Mouse (Mus musculus) hindbrain, embryonic 16.5 days (tissue): ENCODE data around the gene Rela. TPM values are rescaled to one million over a fixed set of nuclear protein-coding genes. Genes with fewer than 3 reads are reported as not detected.

ENCODE experiments used
- ATAC-seq: fragments of 200-750 bp; cut with Nextera tagmentation; 2 replicates; pipeline ENCODE4 v1.8.0; 2017; ENCODE audit warnings: moderate TSS enrichment, moderate library complexity
- H3K27ac ChIP-seq: fragments of 300-500 bp; sonication (generic); 2 replicates; pipeline ENCODE4 v1.5.1; 2014; ENCODE audit warnings: low read depth, mild to moderate bottlenecking, control low read depth, low read length, moderate library complexity
- H3K27me3 ChIP-seq: fragments of 300-500 bp; sonication (generic); replicated peaks from 2 replicates; pipeline ENCODE4 v1.6.1; 2014; ENCODE audit warnings: low read length; ENCODE audit not compliant: control insufficient read depth, insufficient read depth
- H3K36me3 ChIP-seq: fragments of 300-500 bp; sonication (generic); 2 replicates; pipeline ENCODE4 v1.6.1; 2014; ENCODE audit warnings: mild to moderate bottlenecking, low read length, moderate library complexity, mixed read lengths; ENCODE audit not compliant: control insufficient read depth, insufficient read depth
- H3K4me1 ChIP-seq: fragments of 300-500 bp; sonication (generic); 2 replicates; pipeline ENCODE4 v1.6.1; 2014; ENCODE audit warnings: low read depth, low read length; ENCODE audit not compliant: control insufficient read depth, insufficient read depth
- H3K4me2 ChIP-seq: fragments of 300-500 bp; sonication (generic); 2 replicates; pipeline ENCODE4 v1.6.1; 2014; ENCODE audit warnings: mild to moderate bottlenecking, low read length, control low read depth, moderate library complexity
- H3K4me3 ChIP-seq: fragments of 300-500 bp; sonication (generic); 2 replicates; pipeline ENCODE4 v1.5.1; 2014; ENCODE audit warnings: mild to moderate bottlenecking, low read length, control low read depth, moderate library complexity
- H3K9ac ChIP-seq: fragments of 300-500 bp; sonication (generic); 2 replicates; pipeline ENCODE4 v1.6.1; 2014; ENCODE audit warnings: low read depth, mild to moderate bottlenecking, control low read depth, low read length, moderate library complexity
- H3K9me3 ChIP-seq: fragments of 300-500 bp; sonication (generic); 2 replicates; pipeline ENCODE4 v1.6.1; 2014; ENCODE audit warnings: mild to moderate bottlenecking, low read length, moderate library complexity; ENCODE audit not compliant: control insufficient read depth
- WGBS: fragments of 180-500 bp; shearing (Covaris S2); extraction: QIAGEN DNeasy Blood & Tissue Kit; methylation state at CpG from one replicate; pipeline ENCODE4 v1.1.7; 2014; 5-methylcytosine and 5-hydroxymethylcytosine counted together
- polyA plus RNA-seq: library from polyadenylated mRNA; unstranded; fragments of >200 nt; fragmentation: Nextera tagmentation; extraction: Ambion mirVana; gene quantifications from 2 replicates; pipeline ENCODE4 v1.2.1, GENCODE M21; 2015

The Rela gene
- polyA plus RNA-seq, 1 experiment from 2014 or later = 35.7 TPM

DNA sequence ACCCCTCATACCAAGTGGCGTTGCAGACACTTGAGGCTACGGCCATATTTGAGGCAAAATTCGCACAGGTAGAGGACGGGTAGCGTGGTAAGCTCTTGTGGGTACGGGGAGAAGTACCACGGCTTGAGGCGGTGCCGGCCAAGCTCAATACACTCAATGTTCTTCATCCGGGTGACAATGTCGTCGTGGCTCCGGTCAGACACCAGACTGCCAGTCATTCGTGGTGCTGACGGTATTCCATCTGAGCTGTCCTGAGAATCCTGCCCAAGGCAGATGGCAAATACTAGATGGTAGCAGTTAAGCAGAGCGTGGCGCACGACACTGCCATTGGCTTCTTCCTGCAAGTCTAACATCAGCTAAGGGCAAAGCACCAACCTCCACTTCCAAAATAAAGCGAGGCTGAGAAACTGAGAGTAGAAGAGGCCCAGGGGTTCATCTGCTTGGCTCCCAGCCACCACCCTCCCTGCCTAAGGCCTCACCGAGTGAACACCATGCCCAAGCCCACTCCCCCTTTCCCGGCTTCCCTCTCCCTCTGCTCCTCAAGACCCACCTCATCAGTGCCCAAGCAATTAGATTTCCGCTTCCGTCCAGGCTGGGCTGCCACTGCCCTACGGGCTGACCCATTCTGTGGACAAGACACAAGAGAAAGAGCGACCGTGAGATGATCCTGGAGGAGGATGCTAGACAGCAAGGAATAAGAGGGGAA, 29.4 kb upstream of the Rela start:
- no peak overlapping the region for H3K4me2 ChIP-seq
- H3K27me3 ChIP-seq = no peaks in the 10 kb centered on the region
- H3K27ac ChIP-seq = no peak overlapping the region
- ATAC-seq = no peak
- WGBS = 95% methylated on average over 26 of the region's 26 CpGs
- peaks cover 20% of the 10 kb centered on the region for H3K4me1 ChIP-seq
- no peaks in the 10 kb centered on the region for H3K9me3 ChIP-seq
- H3K4me3 ChIP-seq = no peak overlapping the region
- H3K9ac ChIP-seq = no peak overlapping the region
- peaks cover 37% of the 10 kb centered on the region for H3K36me3 ChIP-seq

- H3K9me3 ChIP-seq = no peaks in the 10 kb centered on the region
- H3K4me3 ChIP-seq = peak overlapping the region; percentile 70
- 93% methylated on average over 13 of the region's 13 CpGs for WGBS
- peaks cover 32% of the 10 kb centered on the region for H3K36me3 ChIP-seq
- peak overlapping the region; percentile 99 for H3K27ac ChIP-seq
- peak overlapping the region; percentile 66 for H3K4me2 ChIP-seq
- no peak for ATAC-seq
- H3K4me1 ChIP-seq = peaks cover 16% of the 10 kb centered on the region
- peak overlapping the region; percentile 92; the same call in 1 of the 2 replicates for H3K9ac ChIP-seq
- H3K27me3 ChIP-seq = no peaks in the 10 kb centered on the region
Measured at GRCm38 (mm10) chr19:5608707-5609106, 28.6 kb upstream of the Rela start.

DNA sequence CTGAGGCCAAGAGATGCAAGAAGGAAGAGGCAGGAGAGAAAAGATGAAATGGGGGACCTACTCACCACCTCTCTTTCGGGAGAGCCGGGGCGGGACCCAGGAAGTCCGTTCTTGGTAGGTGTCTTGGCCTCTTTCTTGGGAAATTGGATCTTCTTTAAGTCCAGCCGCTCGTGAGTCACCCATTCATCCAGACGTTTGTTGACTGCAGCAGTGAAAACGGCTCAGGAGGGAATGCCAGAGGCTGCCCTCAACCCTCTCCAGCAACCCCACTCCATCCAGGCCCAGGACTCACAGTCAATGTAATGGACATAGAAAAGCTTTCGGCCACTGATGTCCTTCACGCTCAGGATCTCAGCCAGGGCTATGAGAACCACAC, 28.1 kb upstream of the Rela start:
- H3K27me3 ChIP-seq = no peaks in the 10 kb centered on the region
- ATAC-seq = no peak
- peak overlapping the region; percentile 70 for H3K4me3 ChIP-seq
- H3K36me3 ChIP-seq = peaks cover 28% of the 10 kb centered on the region
- H3K4me2 ChIP-seq = peak overlapping the region; percentile 66
- H3K27ac ChIP-seq = peak overlapping the region; percentile 99
- peaks cover 16% of the 10 kb centered on the region for H3K4me1 ChIP-seq
- H3K9me3 ChIP-seq = no peaks in the 10 kb centered on the region
- WGBS = 54% methylated on average over 10 of the region's 10 CpGs
- peak overlapping the region; percentile 92 for H3K9ac ChIP-seq

GRCm38 (mm10) chr19:5609547-5610404, 27.5 kb upstream of the Rela start, which contains the start of gene Kat5:
Gene Kat5 (minus strand): TSS chr19:5610237.
- peak within 1 kb of the TSS; percentile 92 for H3K9ac ChIP-seq
- H3K27ac ChIP-seq = peak within 1 kb of the TSS; percentile 99
- peak within 1 kb of the TSS; percentile 70 for H3K4me3 ChIP-seq
- peaks cover 22% of the 10 kb centered on the region for H3K36me3 ChIP-seq
- H3K4me1 ChIP-seq = peaks cover 16% of the 10 kb centered on the region
- peak within 1 kb of the TSS; percentile 66 for H3K4me2 ChIP-seq
- H3K27me3 ChIP-seq = no peaks in the 10 kb centered on the region
- peak; percentile 95 for ATAC-seq
- WGBS = under 1% methylated on average over 54 of the region's 55 CpGs
- H3K9me3 ChIP-seq = no peaks in the 10 kb centered on the region

GRCm38 (mm10) chr19:5611973-5612372, 25.3 kb upstream of the Rela start:
- Histone ChIP-seq H3K4me2 (no peak overlapping the region), H3K4me3 (no peak overlapping the region), H3K27me3 (no peaks in the 10 kb centered on the region; the same call in 1 of the 2 replicates), H3K36me3 (peaks cover under 1% of the 10 kb centered on the region), H3K9ac (no peak overlapping the region), H3K4me1 (peaks cover 16% of the 10 kb centered on the region), H3K27ac (no peak overlapping the region), H3K9me3 (no peaks in the 10 kb centered on the region)
- 91% methylated on average over 1 of the region's 1 CpGs for WGBS
- no peak for ATAC-seq

DNA sequence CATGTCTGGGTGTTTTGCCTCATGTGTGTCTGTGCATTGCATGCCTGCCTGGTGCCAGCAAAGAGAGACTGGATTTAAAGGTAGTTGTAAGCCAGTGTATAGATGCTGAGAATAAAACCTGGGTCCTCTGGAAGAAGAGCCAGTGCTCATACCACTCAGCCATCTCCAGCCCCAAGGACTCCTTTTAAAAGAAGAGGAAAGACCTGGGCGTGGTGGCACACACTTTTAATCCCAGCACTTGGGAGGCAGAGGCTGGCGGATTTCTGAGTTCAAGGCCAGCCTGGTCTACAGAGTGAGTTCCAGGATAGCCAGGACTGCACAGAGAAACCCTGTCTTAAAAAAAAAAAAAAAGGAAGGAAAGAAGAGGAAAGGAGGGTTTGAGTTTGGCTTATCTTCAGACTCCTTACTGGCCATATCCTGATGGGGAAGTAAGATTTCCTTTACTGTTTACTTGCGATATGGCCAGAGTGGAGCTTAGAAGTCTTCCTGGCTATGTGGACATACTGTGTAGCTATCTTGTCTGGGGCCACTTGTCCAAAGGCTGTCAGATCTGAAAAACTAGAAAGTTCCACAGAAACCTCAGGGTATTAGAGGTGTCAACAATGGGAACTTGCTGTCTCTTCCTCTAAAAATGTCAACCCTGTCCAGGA, 24.4 kb upstream of the Rela start:
- no peak for ATAC-seq
- H3K27me3 ChIP-seq = no peaks in the 10 kb centered on the region; the same call in 1 of the 2 replicates
- no peaks in the 10 kb centered on the region for H3K36me3 ChIP-seq
- no peak overlapping the region for H3K4me3 ChIP-seq
- no peak overlapping the region for H3K4me2 ChIP-seq
- no peak overlapping the region for H3K27ac ChIP-seq
- H3K4me1 ChIP-seq = peaks cover 16% of the 10 kb centered on the region
- no peak overlapping the region for H3K9ac ChIP-seq
- H3K9me3 ChIP-seq = no peaks in the 10 kb centered on the region
- 66% methylated on average over 3 of the region's 3 CpGs for WGBS

GRCm38 (mm10) chr19:5614953-5615352, 22.3 kb upstream of the Rela start:
- Histone ChIP-seq H3K27ac (no peak overlapping the region), H3K4me3 (no peak overlapping the region), H3K36me3 (no peaks in the 10 kb centered on the region), H3K4me1 (peaks cover 5% of the 10 kb centered on the region), H3K9ac (no peak overlapping the region), H3K27me3 (no peaks in the 10 kb centered on the region; the same call in 1 of the 2 replicates), H3K9me3 (no peaks in the 10 kb centered on the region), H3K4me2 (no peak overlapping the region)
- WGBS = 60% methylated on average over 2 of the region's 2 CpGs
- no peak for ATAC-seq

DNA sequence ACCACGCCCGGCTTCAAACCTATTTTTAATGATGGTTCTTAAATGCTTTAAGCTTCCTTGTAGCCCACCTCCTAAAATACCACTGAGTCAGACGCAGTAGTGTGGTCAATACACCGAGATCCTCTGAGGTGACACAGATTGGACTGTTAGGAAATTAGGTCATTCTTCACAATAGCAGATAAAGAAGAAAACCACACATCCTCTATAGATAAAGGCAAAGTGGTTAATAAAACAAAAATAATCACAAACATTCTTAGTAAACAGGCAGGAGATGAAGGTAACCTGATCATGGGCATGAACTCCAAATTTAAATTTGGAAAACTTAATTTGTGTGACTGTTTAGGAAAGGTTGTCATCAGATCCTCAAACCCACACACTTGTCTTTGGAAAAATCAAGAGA, 17.3 kb upstream of the Rela start:
- no peak overlapping the region for H3K27ac ChIP-seq
- H3K27me3 ChIP-seq = no peaks in the 10 kb centered on the region; the same call in 1 of the 2 replicates
- no peak overlapping the region for H3K4me2 ChIP-seq
- no peak overlapping the region for H3K4me3 ChIP-seq
- H3K4me1 ChIP-seq = no peaks in the 10 kb centered on the region
- H3K36me3 ChIP-seq = no peaks in the 10 kb centered on the region
- ATAC-seq = no peak
- no peak overlapping the region for H3K9ac ChIP-seq
- H3K9me3 ChIP-seq = no peaks in the 10 kb centered on the region
- 90% methylated on average over 4 of the region's 4 CpGs for WGBS

- ATAC-seq = no peak
- Histone ChIP-seq H3K27ac (no peak overlapping the region), H3K4me2 (no peak overlapping the region), H3K4me3 (no peak overlapping the region), H3K36me3 (no peaks in the 10 kb centered on the region), H3K4me1 (no peaks in the 10 kb centered on the region), H3K27me3 (no peaks in the 10 kb centered on the region), H3K9me3 (no peaks in the 10 kb centered on the region), H3K9ac (no peak overlapping the region)
- 83% methylated on average over 5 of the region's 5 CpGs for WGBS
Measured at GRCm38 (mm10) chr19:5621884-5622283, 15.4 kb upstream of the Rela start.
